Mouse (Mus musculus): Measurements from ENCODE around the gene Ptprr. TPM values are rescaled to one million over a fixed set of nuclear protein-coding genes. Genes with fewer than 3 reads are reported as not detected.

Ptprr gene
- total and polyA plus RNA-seq, 2 experiments from 2014 or later, result 23.8 to 25.1 TPM

- WGBS, result 87% methylated on average over 3 of the region's 3 CpGs
- no peak for TF ChIP-seq CTCF (IDR thresholded peaks at IDR 0.05)
These were observed 254.1 kb downstream of the Ptprr start for GRCm38 (mm10) chr10:116272156-116272555.

GRCm38 (mm10) chr10:116275280-116275679 lies 257.3 kb downstream of the Ptprr start, which contains the start of gene Ptprb:
Ptprb (plus strand) TSS chr10:116275523.
- WGBS, result 66% methylated on average over 7 of the region's 7 CpGs
- no peak within 1 kb of the TSS for H3K9ac ChIP-seq (replicated peaks; ENCODE audit: low read length, poor library complexity, severe bottlenecking)
- H3K27me3 ChIP-seq (ENCODE audit: insufficient read depth, low read length), result no peaks in the 10 kb centered on the region
- no peaks in the 10 kb centered on the region for H3K9me3 ChIP-seq (ENCODE audit: low read length)
- H3K4me1 ChIP-seq (ENCODE audit: insufficient read depth, low read length), result no peaks in the 10 kb centered on the region
- no peaks in the 10 kb centered on the region for H3K36me3 ChIP-seq (ENCODE audit: insufficient read depth, low read length)
- no peak within 1 kb of the TSS for H3K4me2 ChIP-seq (ENCODE audit: low read depth, low read length, poor library complexity, severe bottlenecking)
- TF ChIP-seq CTCF (IDR thresholded peaks at IDR 0.05), result no peak
- no peak within 1 kb of the TSS for H3K27ac ChIP-seq (ENCODE audit: low read depth, low read length)
- no peak within 1 kb of the TSS for H3K4me3 ChIP-seq (ENCODE audit: low read depth, low read length)
- no peak for ATAC-seq (ENCODE audit: low FRiP score)
- DNase-seq (ENCODE audit: low spot score), result no peak

More at GRCm38 (mm10) chr10:116272156-116272555, 254.1 kb downstream of the Ptprr start:
- Histone ChIP-seq H3K9ac (replicated peaks; ENCODE audit: low read length, poor library complexity, severe bottlenecking) (no peak overlapping the region), H3K27me3 (ENCODE audit: insufficient read depth, low read length) (no peaks in the 10 kb centered on the region), H3K9me3 (ENCODE audit: low read length) (no peaks in the 10 kb centered on the region), H3K27ac (ENCODE audit: low read depth, low read length) (no peak overlapping the region), H3K4me2 (ENCODE audit: low read depth, low read length, poor library complexity, severe bottlenecking) (no peak overlapping the region), H3K4me1 (ENCODE audit: insufficient read depth, low read length) (no peaks in the 10 kb centered on the region), H3K36me3 (ENCODE audit: insufficient read depth, low read length) (no peaks in the 10 kb centered on the region), H3K4me3 (ENCODE audit: low read depth, low read length) (no peak overlapping the region)
- ATAC-seq (ENCODE audit: low FRiP score), result no peak
- DNase-seq (ENCODE audit: low spot score), result no peak

GRCm38 (mm10) chr10:116286697-116287344 lies 268.8 kb downstream of the Ptprr start:
- WGBS, result 89% methylated on average over 7 of the region's 7 CpGs
- Histone ChIP-seq H3K9ac (replicated peaks; ENCODE audit: low read length, poor library complexity, severe bottlenecking) (no peak overlapping the region), H3K9me3 (ENCODE audit: low read length) (no peaks in the 10 kb centered on the region), H3K27ac (ENCODE audit: low read depth, low read length) (no peak overlapping the region), H3K4me1 (ENCODE audit: insufficient read depth, low read length) (no peaks in the 10 kb centered on the region), H3K27me3 (ENCODE audit: insufficient read depth, low read length) (no peaks in the 10 kb centered on the region), H3K4me2 (ENCODE audit: low read depth, low read length, poor library complexity, severe bottlenecking) (no peak overlapping the region), H3K36me3 (ENCODE audit: insufficient read depth, low read length) (no peaks in the 10 kb centered on the region), H3K4me3 (ENCODE audit: low read depth, low read length) (no peak overlapping the region)
- DNase-seq (ENCODE audit: low spot score) (no peak), ATAC-seq (ENCODE audit: low FRiP score) (no peak)
- TF ChIP-seq CTCF (IDR thresholded peaks at IDR 0.05), result no peak

GRCm38 (mm10) chr10:116288130-116288529 lies 270.1 kb downstream of the Ptprr start:
- H3K4me1 ChIP-seq (ENCODE audit: insufficient read depth, low read length), result no peaks in the 10 kb centered on the region
- DNase-seq (ENCODE audit: low spot score) (no peak), ATAC-seq (ENCODE audit: low FRiP score) (no peak)
- WGBS, result 81% methylated on average over 9 of the region's 9 CpGs
- no peak overlapping the region for H3K27ac ChIP-seq (ENCODE audit: low read depth, low read length)
- no peak overlapping the region for H3K4me3 ChIP-seq (ENCODE audit: low read depth, low read length)
- H3K4me2 ChIP-seq (ENCODE audit: low read depth, low read length, poor library complexity, severe bottlenecking), result no peak overlapping the region
- no peaks in the 10 kb centered on the region for H3K36me3 ChIP-seq (ENCODE audit: insufficient read depth, low read length)
- H3K9me3 ChIP-seq (ENCODE audit: low read length), result no peaks in the 10 kb centered on the region
- H3K27me3 ChIP-seq (ENCODE audit: insufficient read depth, low read length), result no peaks in the 10 kb centered on the region
- H3K9ac ChIP-seq (replicated peaks; ENCODE audit: low read length, poor library complexity, severe bottlenecking), result no peak overlapping the region
- TF ChIP-seq CTCF (IDR thresholded peaks at IDR 0.05), result no peak

GRCm38 (mm10) chr10:116290483-116290882 lies 272.5 kb downstream of the Ptprr start:
- WGBS, result 88% methylated on average over 4 of the region's 4 CpGs
- DNase-seq (ENCODE audit: low spot score) (no peak), ATAC-seq (ENCODE audit: low FRiP score) (no peak)
- Histone ChIP-seq H3K9ac (replicated peaks; ENCODE audit: low read length, poor library complexity, severe bottlenecking) (no peak overlapping the region), H3K27ac (ENCODE audit: low read depth, low read length) (no peak overlapping the region), H3K36me3 (ENCODE audit: insufficient read depth, low read length) (no peaks in the 10 kb centered on the region), H3K27me3 (ENCODE audit: insufficient read depth, low read length) (no peaks in the 10 kb centered on the region), H3K4me2 (ENCODE audit: low read depth, low read length, poor library complexity, severe bottlenecking) (no peak overlapping the region), H3K4me1 (ENCODE audit: insufficient read depth, low read length) (no peaks in the 10 kb centered on the region), H3K9me3 (ENCODE audit: low read length) (no peaks in the 10 kb centered on the region), H3K4me3 (ENCODE audit: low read depth, low read length) (no peak overlapping the region)
- no peak for TF ChIP-seq CTCF (IDR thresholded peaks at IDR 0.05)

GRCm38 (mm10) chr10:116291153-116291755 lies 273.2 kb downstream of the Ptprr start:
- TF ChIP-seq CTCF (IDR thresholded peaks at IDR 0.05), result no peak
- Histone ChIP-seq H3K27ac (ENCODE audit: low read depth, low read length) (no peak overlapping the region), H3K9ac (replicated peaks; ENCODE audit: low read length, poor library complexity, severe bottlenecking) (no peak overlapping the region), H3K27me3 (ENCODE audit: insufficient read depth, low read length) (no peaks in the 10 kb centered on the region), H3K4me3 (ENCODE audit: low read depth, low read length) (no peak overlapping the region), H3K9me3 (ENCODE audit: low read length) (no peaks in the 10 kb centered on the region), H3K36me3 (ENCODE audit: insufficient read depth, low read length) (no peaks in the 10 kb centered on the region), H3K4me2 (ENCODE audit: low read depth, low read length, poor library complexity, severe bottlenecking) (no peak overlapping the region), H3K4me1 (ENCODE audit: insufficient read depth, low read length) (no peaks in the 10 kb centered on the region)
- WGBS, result 84% methylated on average over 8 of the region's 8 CpGs
- ATAC-seq (ENCODE audit: low FRiP score), result no peak
- no peak for DNase-seq (ENCODE audit: low spot score)

All from midbrain, postnatal 0 days (tissue).